Mouse (Mus musculus) urinary bladder, adult 2 months (tissue): ENCODE results near the gene Chd3. TPM values are rescaled to one million over a fixed set of nuclear protein-coding genes. Genes with fewer than 3 reads are reported as not detected.
A peak's percentile ranks its signal among the peaks of the same experiment; 100 is the strongest.

ENCODE experiments used
- DNase-seq: peaks from one replicate; pipeline ENCODE4 v3.0.0; 2022; ENCODE audit warnings: low spot score
- polyA plus RNA-seq: library from polyadenylated mRNA; depleted of rRNA; stranded (reverse); fragments of >200 nt; gene quantifications from 2 replicates; pipeline ENCODE4 v1.2.3, GENCODE M21; 2012

The Chd3 gene
- polyA plus RNA-seq, 1 experiment = 85.5 TPM

- no peak for DNase-seq
Observed at GRCm38 (mm10) chr11:69390400-69391034, 21.3 kb upstream of the Chd3 start.

- DNase-seq = peak; percentile 32
Observed at GRCm38 (mm10) chr11:69389531-69390399, 20.6 kb upstream of the Chd3 start.

- no peak for DNase-seq
Observed at GRCm38 (mm10) chr11:69388680-69389079, 19.5 kb upstream of the Chd3 start.

- DNase-seq = no peak
Observed at GRCm38 (mm10) chr11:69386758-69387157, 17.6 kb upstream of the Chd3 start.

- no peak for DNase-seq
Observed at GRCm38 (mm10) chr11:69384979-69385378, 15.8 kb upstream of the Chd3 start.

- no peak for DNase-seq
Observed at GRCm38 (mm10) chr11:69382478-69383105, 13.4 kb upstream of the Chd3 start.

GRCm38 (mm10) chr11:69381356-69381755 is 12.2 kb upstream of the Chd3 start:
- no peak for DNase-seq

GRCm38 (mm10) chr11:69379600-69379999 is 10.4 kb upstream of the Chd3 start:
- no peak for DNase-seq

GRCm38 (mm10) chr11:69377766-69378165 is 8.6 kb upstream of the Chd3 start:
- DNase-seq = no peak

GRCm38 (mm10) chr11:69375646-69376045 is 6.4 kb upstream of the Chd3 start:
- DNase-seq = no peak

- DNase-seq = no peak
Observed at GRCm38 (mm10) chr11:69373223-69373965, 4.2 kb upstream of the Chd3 start.

GRCm38 (mm10) chr11:69372780-69373170 is 3.6 kb upstream of the Chd3 start:
- no peak for DNase-seq

GRCm38 (mm10) chr11:69372056-69372779 is 3.0 kb upstream of the Chd3 start:
- no peak for DNase-seq

- DNase-seq = no peak
Observed at GRCm38 (mm10) chr11:69371601-69372000, 2.4 kb upstream of the Chd3 start.

- DNase-seq = no peak
Observed at GRCm38 (mm10) chr11:69370817-69371215, 1.6 kb upstream of the Chd3 start.

- DNase-seq = no peak
Observed at GRCm38 (mm10) chr11:69369990-69370816, 997 bp upstream of the Chd3 start.

GRCm38 (mm10) chr11:69368356-69369214 is 621 bp downstream of the Chd3 start:
- DNase-seq = peak; percentile 58

GRCm38 (mm10) chr11:69367616-69368355 is 1.4 kb downstream of the Chd3 start:
- no peak for DNase-seq
